Mouse (Mus musculus): ENCODE data around the gene Itsn2.
"Not testable (repeated sequence)": the region's sequence is repeated elsewhere in the genome, so short reads cannot be mapped to it uniquely, and the experiment has no call there.

Gene Itsn2

GRCm38 (mm10) chr12:4708881-4709604 is 116.6 kb downstream of the Itsn2 start:
- DNase-seq, result no peak

GRCm38 (mm10) chr12:4709926-4710325 is 117.5 kb downstream of the Itsn2 start:
- no peak for DNase-seq

- DNase-seq, result no peak
These were observed 120.9 kb downstream of the Itsn2 start for GRCm38 (mm10) chr12:4713361-4713760.

GRCm38 (mm10) chr12:4715606-4716005 is 123.2 kb downstream of the Itsn2 start:
- no peak for DNase-seq

- DNase-seq, result no peak
These were observed 125.0 kb downstream of the Itsn2 start for GRCm38 (mm10) chr12:4717417-4717816.

- no peak for DNase-seq
These were observed 126.8 kb downstream of the Itsn2 start for GRCm38 (mm10) chr12:4719066-4719761.

GRCm38 (mm10) chr12:4719762-4720754 is 127.6 kb downstream of the Itsn2 start:
- DNase-seq, result no peak

- no peak for DNase-seq
These were observed 136.7 kb downstream of the Itsn2 start for GRCm38 (mm10) chr12:4729165-4729564.

GRCm38 (mm10) chr12:4731629-4732028 is 139.2 kb downstream of the Itsn2 start:
- DNase-seq, result no peak

- DNase-seq, result no peak
These were observed 139.9 kb downstream of the Itsn2 start for GRCm38 (mm10) chr12:4732332-4732731.

- no peak for DNase-seq
These were observed 145.7 kb downstream of the Itsn2 start, which contains the start of gene Fam228a for GRCm38 (mm10) chr12:4738031-4738576. Gene Fam228a, minus strand, starts transcription at chr12:4738430.

- no peak for DNase-seq
These were observed 148.4 kb downstream of the Itsn2 start for GRCm38 (mm10) chr12:4740823-4741222.

GRCm38 (mm10) chr12:4742183-4742582 is 149.7 kb downstream of the Itsn2 start:
- DNase-seq, result no peak

GRCm38 (mm10) chr12:4744486-4744885 is 152.0 kb downstream of the Itsn2 start:
- no peak for DNase-seq

- not testable (repeated sequence) for DNase-seq
These were observed 162.0 kb downstream of the Itsn2 start for GRCm38 (mm10) chr12:4754451-4754850.

GRCm38 (mm10) chr12:4757060-4757459 is 164.6 kb downstream of the Itsn2 start:
- DNase-seq, result no peak

All from right cerebral cortex, postnatal 4 days (tissue).